Mouse (Mus musculus) G1E (cell line): ENCODE measurements around the gene Slc16a12.

Experiments
- CTCF ChIP-seq: IDR thresholded peaks from 2 replicates; pipeline ENCODE4 v1.5.1; 2012; ENCODE audit warnings: low read depth, low read length, inconsistent platforms, mixed read lengths
- GATA1 ChIP-seq: IDR thresholded peaks from 2 replicates; pipeline ENCODE4 v1.6.1; 2012; ENCODE audit warnings: borderline replicate concordance, low read length, inconsistent platforms, mixed read lengths
- POLR2AphosphoS5 ChIP-seq: IDR thresholded peaks from 2 replicates; pipeline ENCODE4 v1.6.1; 2012; ENCODE audit warnings: low read depth, low read length, inconsistent platforms; ENCODE audit not compliant: insufficient replicate concordance

- TF ChIP-seq CTCF (no peak), POLR2AphosphoS5 (no peak), GATA1 (no peak)
Observed at GRCm38 (mm10) chr19:34756561-34757240, 9.6 kb upstream of the Slc16a12 start.
